Mouse (Mus musculus) right cerebral cortex, postnatal 25 days (tissue): ENCODE measurements around the gene Rab35.
A peak's percentile ranks its signal among the peaks of the same experiment; 100 is the strongest.

Experiments used
- DNase-seq: peaks from one replicate; pipeline ENCODE4 v3.0.0; 2022

Gene Rab35

DNA sequence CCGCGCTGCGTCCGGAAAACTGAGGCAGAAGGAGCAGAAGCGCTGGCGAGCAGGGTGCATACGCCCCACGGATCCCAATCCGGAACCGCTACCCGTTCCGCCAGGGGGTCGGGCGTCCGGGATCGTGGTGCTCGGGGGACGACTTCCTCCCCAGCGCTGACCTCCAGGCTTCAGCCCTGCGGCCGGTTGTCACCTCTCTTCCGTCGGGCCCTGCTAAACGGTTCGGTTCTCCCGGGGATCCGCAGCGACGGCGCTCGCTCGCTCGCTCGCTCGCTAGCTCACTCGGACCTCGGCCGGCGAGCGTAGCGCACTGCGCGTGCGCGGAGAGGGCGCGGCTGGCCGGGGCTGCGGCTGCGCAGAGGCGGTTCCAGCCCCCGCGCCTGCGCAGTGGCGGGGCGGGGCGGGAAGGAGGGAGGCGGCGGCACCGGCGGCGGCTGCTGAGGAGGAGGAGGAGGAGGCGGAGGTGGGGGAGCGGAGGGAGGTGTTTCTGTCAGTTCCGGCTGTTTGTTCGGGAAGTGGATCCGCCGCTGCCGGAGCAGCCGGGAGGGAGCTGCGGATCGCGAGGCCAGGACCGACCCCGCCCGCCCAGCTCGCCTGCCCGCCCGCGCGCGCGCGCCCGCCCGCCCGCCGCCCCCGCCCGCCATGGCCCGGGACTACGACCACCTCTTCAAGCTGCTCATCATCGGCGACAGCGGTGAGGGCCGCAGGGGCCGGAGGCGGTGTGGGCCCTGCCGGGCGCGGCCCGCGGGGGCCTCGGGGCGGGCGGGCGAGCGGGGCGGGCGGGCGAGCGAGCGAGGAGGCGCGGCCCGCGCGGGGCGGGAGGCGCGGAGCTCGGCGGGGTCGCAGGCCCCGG lies at the start of gene Rab35:
Gene Rab35 (plus strand): TSS at position 404 of the 853 bp plus-strand sequence.
- peak; percentile 94 for DNase-seq

- DNase-seq = no peak
Measured at GRCm38 (mm10) chr5:115585616-115586015, 46.1 kb upstream of the Rab35 start.

GRCm38 (mm10) chr5:115586166-115586565 lies 45.5 kb upstream of the Rab35 start:
- no peak for DNase-seq

- no peak for DNase-seq
Measured at GRCm38 (mm10) chr5:115586780-115587179, 44.9 kb upstream of the Rab35 start.

- DNase-seq = no peak
Measured at GRCm38 (mm10) chr5:115591028-115591427, 40.7 kb upstream of the Rab35 start.

- no peak for DNase-seq
Measured at GRCm38 (mm10) chr5:115591506-115591905, 40.2 kb upstream of the Rab35 start.

DNA sequence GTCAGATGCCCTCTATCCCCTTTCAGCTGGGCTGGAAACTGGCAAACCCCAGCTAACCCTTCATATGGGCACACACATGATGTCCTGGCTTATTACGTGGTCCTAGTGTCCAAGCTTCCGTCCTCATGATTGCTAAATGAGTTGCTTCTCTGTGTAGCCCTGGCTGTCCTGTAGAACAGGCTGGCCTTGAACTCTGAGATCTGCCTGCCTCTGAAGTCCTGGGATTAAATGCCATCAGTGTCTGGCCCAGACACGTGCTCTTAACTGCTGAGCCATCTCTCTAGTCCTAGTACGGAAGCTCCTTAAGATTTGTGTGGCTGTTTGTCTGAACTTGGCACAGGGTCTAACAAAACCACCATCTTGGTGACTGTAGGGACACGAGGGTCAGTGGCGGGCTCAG lies 28.1 kb upstream of the Rab35 start:
- DNase-seq = no peak

DNA sequence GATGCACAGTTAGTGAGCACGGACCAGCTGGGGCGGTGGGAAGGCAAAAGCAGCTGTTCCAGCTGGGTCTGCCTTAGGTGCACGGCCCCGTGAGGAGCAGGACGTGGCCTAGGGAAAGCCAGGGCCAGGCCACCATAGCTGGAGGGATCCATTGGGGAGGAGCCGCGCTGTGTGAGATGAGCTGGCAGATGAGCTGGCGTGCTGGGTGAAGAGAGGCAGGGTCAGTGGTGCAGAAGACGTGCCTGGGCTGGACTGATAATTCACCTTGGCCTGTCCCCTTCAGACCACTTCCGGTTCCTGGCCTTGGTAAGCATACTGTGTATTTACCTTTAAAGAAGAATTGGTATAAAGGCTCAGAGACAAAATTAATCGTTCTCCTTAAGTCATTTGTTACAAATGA lies 20.1 kb upstream of the Rab35 start:
- DNase-seq = no peak

DNA sequence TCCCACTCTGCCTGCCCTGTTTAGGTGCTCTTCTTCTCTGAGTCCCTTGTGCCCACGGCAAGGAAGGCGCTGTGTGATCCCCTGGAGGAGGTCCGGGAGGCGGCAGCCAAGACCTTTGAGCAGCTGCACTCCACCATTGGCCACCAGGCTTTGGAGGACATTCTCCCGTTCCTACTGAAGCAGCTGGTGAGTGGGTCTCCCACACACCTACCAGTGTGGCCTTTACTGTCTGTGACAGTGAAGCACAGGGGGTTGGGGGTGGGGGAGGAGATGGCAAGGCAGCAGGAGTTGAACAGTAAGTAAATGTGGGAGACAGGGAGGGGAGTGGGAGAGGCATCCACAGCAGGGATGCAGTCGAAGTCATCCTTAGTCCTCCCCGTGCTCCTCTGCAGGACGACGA lies 18.4 kb upstream of the Rab35 start:
- DNase-seq = no peak

GRCm38 (mm10) chr5:115614948-115615347 lies 16.8 kb upstream of the Rab35 start:
- DNase-seq = no peak

DNA sequence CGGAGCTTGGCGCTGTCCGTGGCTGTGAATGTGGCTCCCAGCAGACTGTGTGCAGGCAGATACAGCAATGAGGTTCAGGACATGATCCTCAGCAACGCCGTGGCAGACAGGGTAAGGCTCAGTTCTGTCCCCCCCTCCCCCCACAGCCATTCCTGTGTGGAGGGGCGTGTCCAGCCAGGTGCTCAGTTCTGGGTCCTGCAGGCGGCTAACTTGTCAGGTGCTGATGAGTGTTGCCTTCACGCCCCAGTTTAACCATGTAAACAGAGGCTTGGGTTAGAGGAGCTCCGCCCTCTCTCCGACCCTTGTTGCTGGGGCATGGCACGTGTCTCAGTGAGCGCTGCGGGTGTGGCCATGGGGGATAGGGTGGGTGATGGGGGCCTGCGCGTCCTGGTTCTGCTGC lies 12.0 kb upstream of the Rab35 start:
- DNase-seq = no peak

DNA sequence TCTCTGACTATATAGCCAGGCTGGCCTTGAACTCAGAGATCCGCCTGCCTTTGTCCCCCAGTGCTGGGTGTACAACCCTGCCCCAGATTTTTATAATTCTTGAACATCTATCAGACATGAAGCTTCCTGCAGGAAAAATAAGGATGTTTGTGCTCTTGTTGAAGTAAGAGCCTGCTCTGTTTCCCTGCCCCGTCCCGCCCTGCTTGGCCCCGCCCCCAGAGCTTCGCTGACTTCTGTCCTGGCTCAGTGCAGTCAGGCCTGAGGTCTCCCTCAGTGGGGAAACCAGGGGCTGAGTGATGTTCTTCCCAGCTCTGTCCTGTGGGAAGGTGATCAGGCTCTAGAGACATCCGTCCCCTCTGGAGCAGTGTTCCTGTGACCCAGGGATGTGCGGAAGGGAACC lies 9.0 kb upstream of the Rab35 start:
- DNase-seq = no peak

DNA sequence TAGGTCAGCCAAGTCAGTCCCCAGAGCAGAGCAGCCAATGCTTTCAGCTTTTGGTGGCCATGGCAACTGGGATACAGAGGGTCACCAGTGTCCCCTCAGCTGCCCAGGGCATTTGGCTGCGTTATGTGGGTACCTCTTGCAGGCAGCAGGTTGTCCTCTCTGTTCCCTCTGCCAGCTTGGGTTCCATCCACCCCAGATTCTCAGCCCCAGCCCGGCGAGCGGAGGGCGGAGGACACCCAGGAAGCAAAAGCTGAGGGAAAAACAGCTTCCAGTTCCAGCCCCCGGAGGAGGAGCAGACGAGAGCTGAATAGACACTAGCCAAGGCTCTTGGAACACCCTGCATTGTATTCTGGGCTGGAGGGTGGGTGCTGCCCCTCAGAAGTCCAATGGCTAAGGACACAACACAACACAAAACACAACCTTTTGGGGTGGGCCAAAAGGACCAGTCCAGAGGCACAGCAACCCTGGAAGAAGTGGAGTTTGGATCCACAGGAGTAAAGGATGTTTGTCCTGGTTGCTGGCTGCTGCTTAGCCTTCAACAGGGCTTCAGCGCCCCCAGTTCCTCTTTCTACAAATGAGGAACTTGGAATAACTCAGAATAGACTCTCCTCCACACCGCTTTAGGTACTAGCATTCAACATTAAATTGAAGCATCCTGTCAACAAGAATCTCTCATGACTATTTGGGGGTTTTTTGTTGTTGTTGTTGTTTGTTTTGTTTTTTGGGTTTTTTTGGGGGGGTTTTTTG lies 7.8 kb upstream of the Rab35 start:
- DNase-seq = peak; percentile 45

DNA sequence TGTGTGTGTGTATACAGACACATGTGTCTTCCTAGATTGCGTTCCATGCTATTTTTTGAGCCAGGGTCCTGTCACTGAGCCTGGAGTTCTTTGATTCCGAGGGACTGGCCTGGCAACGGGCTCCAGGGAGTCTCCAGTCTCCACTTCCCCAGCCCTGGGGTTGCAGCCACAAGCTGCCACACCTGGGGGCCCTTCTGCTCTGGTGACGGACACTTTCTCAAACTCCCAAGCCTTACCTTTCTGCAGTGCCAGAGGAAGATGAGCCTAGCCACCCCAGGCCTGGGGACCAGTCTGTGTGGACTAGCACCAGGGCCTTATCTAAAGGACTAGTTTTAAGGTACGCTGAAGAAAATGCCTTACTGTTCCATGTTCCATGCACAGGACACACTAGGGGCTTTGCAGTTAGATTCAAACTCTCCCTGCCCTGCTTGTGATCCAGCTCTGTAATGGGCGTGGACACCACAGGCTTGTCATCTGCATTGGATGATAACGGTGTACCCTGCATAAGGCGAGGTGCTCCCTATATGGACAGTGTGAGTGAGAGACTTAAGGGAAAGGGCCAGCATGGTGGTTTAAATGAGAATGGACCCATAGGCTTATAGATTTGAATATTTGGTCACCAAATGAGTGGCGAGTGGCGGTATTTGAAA lies 5.3 kb upstream of the Rab35 start:
- no peak for DNase-seq

- no peak for DNase-seq
Measured at GRCm38 (mm10) chr5:115628083-115628482, 3.6 kb upstream of the Rab35 start.

DNA sequence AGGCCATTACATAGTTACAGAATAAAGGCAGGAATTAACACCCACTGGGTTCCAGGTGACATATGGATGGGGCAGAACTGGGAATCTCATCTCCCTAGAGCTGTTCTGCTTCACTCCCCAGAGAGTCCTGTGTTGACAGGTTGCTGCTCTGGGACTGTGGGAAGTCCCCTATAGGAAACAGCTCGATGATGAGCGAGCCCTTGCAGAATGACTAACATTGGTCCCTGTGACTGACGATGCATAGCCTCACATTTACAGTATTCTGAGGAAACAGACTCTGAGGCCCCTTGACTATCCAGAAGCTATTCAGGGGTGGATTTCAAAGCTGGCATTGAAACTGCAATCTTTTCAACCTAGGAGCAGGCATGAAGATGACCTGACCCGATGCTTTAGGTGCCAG lies 2.0 kb upstream of the Rab35 start:
- DNase-seq = no peak

DNA sequence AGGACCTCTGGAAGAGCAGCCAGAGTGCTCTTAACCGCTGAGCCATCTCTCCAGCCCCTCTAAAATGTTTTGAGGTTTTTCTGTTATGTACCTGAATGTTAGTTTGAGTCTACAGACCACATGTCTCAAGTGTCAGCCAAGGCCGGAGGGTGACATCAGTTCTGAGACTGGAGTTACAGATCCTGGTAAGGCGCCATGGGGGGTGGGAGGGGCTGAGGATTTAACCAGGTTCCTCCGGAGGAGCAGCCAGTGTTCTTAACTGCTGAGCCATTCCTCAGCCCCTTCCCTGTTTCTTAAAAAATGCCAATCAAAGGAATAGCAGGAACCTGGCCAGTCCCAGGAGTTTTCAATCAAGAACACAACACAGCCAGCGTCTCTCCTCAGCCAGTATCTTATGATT lies 1.4 kb upstream of the Rab35 start:
- DNase-seq = no peak

DNA sequence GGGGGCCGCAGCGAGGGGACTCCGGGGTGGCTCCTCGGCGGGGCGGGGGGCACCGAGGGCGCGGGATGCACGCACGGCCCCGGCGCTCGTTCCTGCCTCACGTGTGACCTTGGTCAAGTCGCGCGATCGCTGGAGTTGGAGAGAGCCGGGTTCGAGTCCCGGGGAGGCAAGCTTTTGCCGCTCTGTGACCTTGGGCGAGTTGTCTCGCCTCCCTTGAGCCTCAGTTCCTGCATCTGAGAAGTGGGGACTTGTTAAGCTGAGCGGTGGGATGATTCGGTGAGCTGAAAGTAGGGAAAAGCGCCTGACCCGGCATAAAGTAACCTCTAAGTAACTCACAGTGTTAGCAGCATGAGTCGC lies 628 bp downstream of the Rab35 start:
- no peak for DNase-seq

- DNase-seq = no peak
Measured at GRCm38 (mm10) chr5:115633060-115633459, 1.4 kb downstream of the Rab35 start.

DNA sequence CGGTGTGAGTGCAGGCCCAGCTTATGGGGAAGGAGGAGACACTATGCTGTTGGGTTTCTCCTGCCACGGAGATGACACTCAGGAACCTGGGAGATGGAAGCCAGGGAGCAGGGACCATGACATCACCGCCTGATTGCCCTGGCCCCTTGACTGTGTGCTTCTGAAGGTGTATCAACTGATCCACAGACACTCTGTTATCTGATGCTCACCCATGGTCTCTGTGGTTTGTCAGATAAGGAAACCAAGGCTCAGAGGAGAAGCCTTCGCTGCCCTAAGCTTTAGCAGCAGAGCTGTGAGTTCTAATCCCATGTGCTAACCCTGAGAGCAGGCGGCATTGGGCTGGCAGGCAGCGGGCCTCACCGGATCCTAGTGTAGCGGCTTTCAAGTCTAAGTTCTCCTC lies 2.3 kb downstream of the Rab35 start:
- no peak for DNase-seq

GRCm38 (mm10) chr5:115635536-115635935 lies 3.8 kb downstream of the Rab35 start:
- no peak for DNase-seq

DNA sequence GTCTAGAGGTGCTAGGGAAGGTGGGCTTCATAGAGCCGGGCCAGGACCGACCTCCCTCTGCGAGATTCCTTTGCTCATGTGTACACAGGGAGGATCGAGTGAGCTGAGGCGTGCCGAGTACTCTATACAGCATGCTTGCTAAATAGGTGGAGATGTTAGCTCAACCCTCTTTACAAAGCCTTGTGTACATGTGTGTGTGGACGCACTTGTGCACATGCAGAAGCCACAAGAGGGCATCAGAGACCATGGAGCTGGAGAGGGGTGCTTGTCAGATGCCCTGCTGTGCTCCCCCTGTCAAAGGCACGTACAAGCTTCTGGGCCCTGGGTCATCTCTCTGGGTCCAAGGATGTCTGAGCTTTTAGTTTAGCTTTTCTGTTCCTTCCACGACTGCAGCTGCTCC lies 12.5 kb downstream of the Rab35 start:
- DNase-seq = no peak

DNA sequence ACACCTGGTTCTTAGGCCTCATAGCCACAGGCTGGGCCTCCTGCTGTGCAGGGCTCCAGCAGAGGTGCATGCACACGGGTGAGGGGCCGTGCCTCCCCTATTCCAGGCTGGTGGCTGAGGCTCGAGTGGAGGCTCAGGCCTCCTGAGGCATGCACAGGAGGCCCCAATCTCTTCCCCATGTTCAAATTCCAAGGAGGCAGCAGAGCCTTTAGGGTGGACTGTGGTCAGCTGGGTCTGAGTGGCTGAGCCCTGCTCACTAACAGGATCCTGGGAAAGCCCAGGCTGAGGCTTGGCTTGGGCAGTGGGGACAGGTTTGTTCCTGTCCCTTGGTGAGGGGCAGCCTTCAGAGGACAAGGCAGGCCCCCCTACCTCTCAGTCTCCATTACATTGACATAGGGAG lies 17.2 kb downstream of the Rab35 start:
- DNase-seq = no peak

DNA sequence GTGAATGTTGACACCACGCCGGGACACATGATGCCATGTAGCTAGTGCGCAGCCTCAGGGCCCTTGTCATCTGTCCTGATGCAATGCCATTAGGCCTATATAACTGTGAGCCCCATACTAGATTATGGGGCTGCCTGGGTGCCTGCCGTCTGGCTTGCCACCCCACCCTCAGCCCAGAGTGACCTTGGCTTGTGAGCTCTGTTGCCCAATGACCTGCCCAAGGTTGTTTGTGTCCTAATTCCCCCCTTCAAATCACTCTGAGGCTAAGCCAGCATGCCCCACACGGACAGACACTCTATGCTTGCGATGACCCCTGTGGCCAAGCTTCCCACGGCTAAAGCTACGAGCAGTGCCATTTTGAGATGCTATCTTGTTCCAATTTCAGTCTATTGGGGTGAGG lies 18.0 kb downstream of the Rab35 start:
- no peak for DNase-seq
